Comparison of ENCODE assay signal across 8 mouse cellular contexts in the genomic region with DNA sequence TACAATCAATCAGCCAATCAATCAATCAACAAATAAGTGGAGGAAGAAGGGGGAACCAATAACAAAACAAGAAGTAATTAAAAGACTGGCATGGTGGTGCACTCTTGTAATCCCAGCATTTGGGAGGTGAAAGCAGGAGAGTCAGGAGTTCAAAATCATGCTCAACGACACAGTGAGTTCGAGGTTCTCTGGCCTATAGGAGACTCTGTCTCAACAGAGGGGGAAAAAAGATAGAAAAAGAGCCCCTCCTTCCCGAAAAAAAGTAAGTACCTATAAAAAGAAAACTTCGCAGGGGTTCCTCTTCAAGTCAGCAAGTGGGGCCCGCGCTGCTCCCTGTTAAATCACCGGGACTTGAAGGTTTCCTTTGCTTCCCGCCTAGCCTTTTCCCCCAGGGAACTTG. TPM values are rescaled to one million over a fixed set of nuclear protein-coding genes. Genes with fewer than 3 reads are reported as not detected.
DNase-seq lines count a peak whose midpoint lies in the region; ATAC-seq and TF ChIP-seq lines count a peak whose summit lies in the region.

Ube2a (plus strand) TSS at position 136 of the 400 bp plus-strand sequence.
C330007P06Rik (minus strand) TSS at position 347 of the 400 bp plus-strand sequence.

- peak within 1 kb of the TSS; percentile 62 for H3K4me2 ChIP-seq in lung, embryonic 15.5 days
- peak within 1 kb of the TSS; percentile 67 for H3K4me2 ChIP-seq in heart, embryonic 11.5 days

- intact Hi-C loops in left cerebral cortex, postnatal 10 days (cut with DNase I) = no loop called here

- TF ChIP-seq POLR2A in cortical plate, adult 2 months (IDR thresholded peaks at IDR 0.05; ENCODE audit: extremely low read depth, insufficient read depth, low read length) = no peak

- H3K4me3 ChIP-seq in lung, embryonic 15.5 days = peak within 1 kb of the TSS; percentile 70
- peak within 1 kb of the TSS; percentile 54 for H3K4me3 ChIP-seq in cortical plate, adult 2 months (ENCODE audit: insufficient read depth, low read length)
- peak within 1 kb of the TSS; percentile 69 for H3K4me3 ChIP-seq in heart, embryonic 11.5 days (ENCODE audit: low read depth, low read length)

- ATAC-seq in lung, embryonic 15.5 days (ENCODE audit: borderline replicate concordance, extremely low read depth, low FRiP score, low TSS enrichment) = peak; percentile 46; the same call in 1 of the 2 replicates
- ATAC-seq in heart, embryonic 11.5 days (replicated peaks; ENCODE audit: insufficient number of reproducible peaks, low FRiP score, low TSS enrichment) = peak; percentile 22; the same call in 1 of the 2 replicates
- ATAC-seq in monocyte, adult 5-6 weeks (replicated peaks; ENCODE audit: insufficient number of reproducible peaks, low FRiP score, low TSS enrichment, poor library complexity, severe bottlenecking) = no peak

- DNase-seq in lung, postnatal 36 days = no peak
- no peak for DNase-seq in left cerebral cortex, postnatal 10 days (ENCODE audit: extremely low spot score in 1 of 2, low spot score in 2 of 2)
- DNase-seq in c-Kit-positive CD71-positive TER-119-positive erythroid progenitor cells, embryonic 14.5 days (ENCODE audit: low spot score) = no peak
- no peak for DNase-seq in urinary bladder, postnatal 10 days (ENCODE audit: low spot score)

- no peaks in the 10 kb centered on the region for H3K4me1 ChIP-seq in lung, embryonic 15.5 days
- H3K4me1 ChIP-seq in cortical plate, adult 2 months (ENCODE audit: control insufficient read depth, insufficient read depth, low read length) = peaks cover 2% of the 10 kb centered on the region; the same call in 1 of the 2 replicates
- H3K4me1 ChIP-seq in heart, embryonic 11.5 days (ENCODE audit: control insufficient read depth, insufficient read depth, low read length) = no peaks in the 10 kb centered on the region

- H3K27me3 ChIP-seq in lung, embryonic 15.5 days = no peaks in the 10 kb centered on the region
- H3K27me3 ChIP-seq in heart, embryonic 11.5 days (ENCODE audit: control insufficient read depth, insufficient read depth, low read length) = no peaks in the 10 kb centered on the region

- no peaks in the 10 kb centered on the region for H3K36me3 ChIP-seq in lung, embryonic 15.5 days
- no peaks in the 10 kb centered on the region for H3K36me3 ChIP-seq in heart, embryonic 11.5 days (ENCODE audit: control insufficient read depth, insufficient read depth, low read length)

- peak within 1 kb of the TSS; percentile 69 for H3K9ac ChIP-seq in lung, embryonic 15.5 days
- H3K9ac ChIP-seq in heart, embryonic 11.5 days (ENCODE audit: low read depth, low read length) = peak within 1 kb of the TSS; percentile 79

- H3K27ac ChIP-seq in lung, embryonic 15.5 days = peak within 1 kb of the TSS; percentile 69
- no peak within 1 kb of the TSS; the same call in 1 of the 2 replicates for H3K27ac ChIP-seq in cortical plate, adult 2 months (ENCODE audit: insufficient read depth, low read length)
- H3K27ac ChIP-seq in heart, embryonic 11.5 days (ENCODE audit: low read depth, low read length) = peak within 1 kb of the TSS; percentile 70

- H3K9me3 ChIP-seq in lung, embryonic 15.5 days = no peaks in the 10 kb centered on the region
- no peaks in the 10 kb centered on the region for H3K9me3 ChIP-seq in heart, embryonic 11.5 days (replicated peaks; ENCODE audit: control insufficient read depth, low read length)

- WGBS in lung, embryonic 15.5 days = 18% methylated on average over 8 of the region's 8 CpGs
- 21% methylated on average over 8 of the region's 8 CpGs for WGBS in heart, embryonic 11.5 days (ENCODE audit: insufficient replicate concordance)

- no peak for TF ChIP-seq CTCF in cortical plate, adult 2 months (IDR thresholded peaks at IDR 0.05; ENCODE audit: extremely low read depth, insufficient read depth, low read length)

RNA-seq across cellular contexts. Expression of gene Ube2a, which starts in this region (rescaled TPM):
- polyA plus RNA-seq in lung, embryonic 15.5 days (2015; fragmentation: Nextera tagmentation; extraction: Ambion mirVana) = 129 and 132 TPM in 2 replicates
- 41.1 and 44.7 TPM in 2 replicates for polyA plus RNA-seq in cortical plate, adult 2 months (2012; rRNA removed)
- polyA plus RNA-seq in heart, embryonic 11.5 days (2014; fragmentation: Nextera tagmentation; extraction: Ambion mirVana) = 125 and 126 TPM in 2 replicates
- total RNA-seq in left cerebral cortex, postnatal 10 days (2021) = 10 to 100 TPM; 61.7 to 63.9 TPM
- 21.9 to 37.5 TPM (median 22.4 TPM) in 3 replicates for total RNA-seq in monocyte, adult 5-6 weeks (2017)

RNA-seq across cellular contexts. Expression of gene C330007P06Rik, which starts in this region (rescaled TPM):
- polyA plus RNA-seq in lung, embryonic 15.5 days (2015; fragmentation: Nextera tagmentation; extraction: Ambion mirVana) = 31.6 and 35.7 TPM in 2 replicates
- 23.2 and 26.0 TPM in 2 replicates for polyA plus RNA-seq in cortical plate, adult 2 months (2012; rRNA removed)
- 23.4 and 27.9 TPM in 2 replicates for polyA plus RNA-seq in heart, embryonic 11.5 days (2014; fragmentation: Nextera tagmentation; extraction: Ambion mirVana)
- 10 to 100 TPM; 30.2 to 32.3 TPM for total RNA-seq in left cerebral cortex, postnatal 10 days (2021)
- 62.8 to 68.6 TPM (median 66.6 TPM) in 3 replicates for total RNA-seq in monocyte, adult 5-6 weeks (2017)
